ENCODE assay signal across 13 mouse cellular contexts in genomic region chr3:148935056-148935455, GRCm38 (mm10). TPM values are rescaled to one million over a fixed set of nuclear protein-coding genes. Genes with fewer than 3 reads are reported as not detected.
DNase-seq lines count a peak whose midpoint lies in the region; ATAC-seq lines count a peak whose summit lies in the region.
"Had no signal": no experiment of that assay in that cellular context is flagged by ENCODE, and none has a peak within 500 bp of the region (broad histone marks: within the 10 kb centered on the region; RNA-seq: fewer than 3 reads in every experiment).

No protein-coding gene starts in this region.

- H3K9me3 ChIP-seq in forebrain, embryonic 14.5 days (replicated peaks; ENCODE audit: control insufficient read depth, low read length), result no peaks in the 10 kb centered on the region
- H3K9me3 ChIP-seq: heart, embryonic 12.5 days; kidney, embryonic 15.5 days had no signal

- peak; percentile 86 for ATAC-seq in forebrain, embryonic 14.5 days
- peak; percentile 17; the same call in 1 of the 2 replicates for ATAC-seq in megakaryocyte, adult 5-6 weeks (ENCODE audit: poor library complexity, severe bottlenecking)

- H3K9ac ChIP-seq in forebrain, embryonic 14.5 days (ENCODE audit: low read length), result no peak overlapping the region
- H3K9ac ChIP-seq: heart, embryonic 12.5 days; hindbrain, embryonic 14.5 days; kidney, embryonic 15.5 days had no signal

- WGBS in forebrain, embryonic 14.5 days, result 68% methylated on average over 9 of the region's 9 CpGs

- no peaks in the 10 kb centered on the region for H3K27me3 ChIP-seq in forebrain, embryonic 14.5 days (replicated peaks; ENCODE audit: control insufficient read depth, insufficient read depth, low read length)
- H3K27me3 ChIP-seq: heart, embryonic 12.5 days; kidney, embryonic 15.5 days had no signal

- H3K4me2 ChIP-seq in forebrain, embryonic 14.5 days (ENCODE audit: low read length), result no peak overlapping the region
- H3K4me2 ChIP-seq: heart, embryonic 12.5 days; hindbrain, embryonic 14.5 days; kidney, embryonic 15.5 days had no signal

- peaks cover 17% of the 10 kb centered on the region for H3K4me1 ChIP-seq in forebrain, embryonic 14.5 days (ENCODE audit: control insufficient read depth, insufficient read depth, low read length)

- H3K4me3 ChIP-seq in forebrain, embryonic 14.5 days (ENCODE audit: low read depth, low read length), result no peak overlapping the region
- H3K4me3 ChIP-seq: heart, embryonic 12.5 days; kidney, embryonic 15.5 days had no signal

- H3K27ac ChIP-seq in forebrain, embryonic 14.5 days (ENCODE audit: low read depth, low read length), result peak overlapping the region; percentile 65
- H3K27ac ChIP-seq: hindbrain, embryonic 14.5 days; kidney, embryonic 15.5 days had no signal

- peak; percentile 23 for DNase-seq in layer of hippocampus, adult 11-12 months (ENCODE audit: low spot score)
- no peak for DNase-seq in layer of hippocampus, postnatal 25 days (ENCODE audit: extremely low spot score in 1 of 2, low spot score in 1 of 2)
- peak; percentile 73 for DNase-seq in brain, embryonic 18.5 days (ENCODE audit: low read depth, low spot score)
- DNase-seq in forebrain, embryonic 14.5 days (ENCODE audit: low spot score), result peak; percentile 91
- no peak for DNase-seq in lung, postnatal 14 days
- no peak for DNase-seq in kidney, adult 8-10 months
- DNase-seq: adrenal gland, adult 2 months; gastrocnemius, postnatal 14 days; right cerebral cortex, postnatal 14 days had no signal

- no peaks in the 10 kb centered on the region for H3K36me3 ChIP-seq in forebrain, embryonic 14.5 days (ENCODE audit: control insufficient read depth, insufficient read depth, low read length)
- H3K36me3 ChIP-seq: kidney, embryonic 15.5 days had no signal

RNA-seq across cellular contexts. Expression of gene Adgrl2, which starts 55.3 kb away (rescaled TPM):
- total RNA-seq in layer of hippocampus, postnatal 25 days (2021), result 10 to 100 TPM; 60.1 to 70.2 TPM
- polyA plus RNA-seq in forebrain, embryonic 14.5 days (2014; fragmentation: Nextera tagmentation; extraction: Ambion mirVana), result 69.4 and 92.3 TPM in 2 replicates
- total RNA-seq in megakaryocyte, adult 5-6 weeks (2015), result 1.7 and 4.0 TPM in 2 replicates
- 1.9 and 2.2 TPM in 2 replicates for total RNA-seq in megakaryocyte, adult 5-6 weeks (2017)

Comparison
In these comparisons a context has a peak if more than half of its experiments do, and no peak if none do; other contexts are left out.
1. DNase-seq: peak in layer of hippocampus, adult 11-12 months (single experiment), brain, embryonic 18.5 days (single experiment) and forebrain, embryonic 14.5 days (single experiment); none in layer of hippocampus, postnatal 25 days (0 of 2), lung, postnatal 14 days (single experiment) and kidney, adult 8-10 months (0 of 2).
2. RNA of gene Adgrl2, which starts 55.3 kb away (total RNA-seq): 60.1 to 70.2 TPM in layer of hippocampus, postnatal 25 days; 1.7 to 4.0 TPM in megakaryocyte, adult 5-6 weeks; every median in the first group is over 10 times any median in the second.